Mouse (Mus musculus) cortical plate, adult 2 months (tissue): ENCODE data around the gene Tkt. TPM values are rescaled to one million over a fixed set of nuclear protein-coding genes. Genes with fewer than 3 reads are reported as not detected.

ENCODE experiments used
- H3K27ac ChIP-seq: fragments of 200-500 bp; 2 replicates; pipeline ENCODE4 v1.5.1; 2012; ENCODE audit warnings: low read length, control low read depth, inconsistent platforms; ENCODE audit not compliant: insufficient read depth
- H3K4me1 ChIP-seq: fragments of 200-500 bp; 2 replicates; pipeline ENCODE4 v1.6.1; 2011; ENCODE audit warnings: low read length; ENCODE audit not compliant: control insufficient read depth, insufficient read depth
- H3K4me3 ChIP-seq: fragments of 200-500 bp; 2 replicates; pipeline ENCODE4 v1.5.1; 2011; ENCODE audit warnings: mild to moderate bottlenecking, low read length, control low read depth; ENCODE audit not compliant: insufficient read depth
- CTCF ChIP-seq: fragments of 200-500 bp; IDR thresholded peaks from 2 replicates; pipeline ENCODE4 v1.5.1; 2011; ENCODE audit warnings: mild to moderate bottlenecking, control low read depth, low read length; ENCODE audit not compliant: insufficient read depth; ENCODE audit errors: extremely low read depth
- POLR2A ChIP-seq: fragments of 200-500 bp; IDR thresholded peaks from 2 replicates; pipeline ENCODE4 v1.6.1; 2011; ENCODE audit warnings: mild to moderate bottlenecking, low read length, control low read depth; ENCODE audit not compliant: insufficient read depth; ENCODE audit errors: extremely low read depth
- polyA plus RNA-seq: library from polyadenylated mRNA; depleted of rRNA; stranded (reverse); fragments of >200 nt; gene quantifications from 2 replicates; pipeline ENCODE4 v1.2.3, GENCODE M21; 2012; rRNA removed

The Tkt gene
- polyA plus RNA-seq: 154 and 158 TPM in 2 replicates

GRCm38 (mm10) chr14:30548131-30548720, at the start of gene Tkt:
Gene Tkt (plus strand): TSS chr14:30548359.
- Histone ChIP-seq H3K4me3 (peak within 1 kb of the TSS; percentile 87), H3K4me1 (peaks cover 13% of the 10 kb centered on the region), H3K27ac (peak within 1 kb of the TSS; percentile 93)
- TF ChIP-seq CTCF (no peak), POLR2A (peak; percentile 25; the same call in 1 of the 2 replicates)

GRCm38 (mm10) chr14:30504990-30505389, 43.2 kb upstream of the Tkt start:
- H3K27ac ChIP-seq: no peak overlapping the region
- H3K4me1 ChIP-seq: no peaks in the 10 kb centered on the region; the same call in 1 of the 2 replicates
- H3K4me3 ChIP-seq: no peak overlapping the region
- TF ChIP-seq POLR2A (no peak), CTCF (no peak)

GRCm38 (mm10) chr14:30510214-30510763, 37.9 kb upstream of the Tkt start:
- no peaks in the 10 kb centered on the region for H3K4me1 ChIP-seq
- H3K27ac ChIP-seq: no peak overlapping the region
- TF ChIP-seq POLR2A (no peak), CTCF (no peak)
- H3K4me3 ChIP-seq: no peak overlapping the region

- Histone ChIP-seq H3K27ac (no peak overlapping the region), H3K4me1 (no peaks in the 10 kb centered on the region), H3K4me3 (no peak overlapping the region)
- TF ChIP-seq POLR2A (no peak), CTCF (no peak)
These were observed 35.3 kb upstream of the Tkt start for GRCm38 (mm10) chr14:30512896-30513295.

- Histone ChIP-seq H3K27ac (no peak overlapping the region), H3K4me1 (no peaks in the 10 kb centered on the region), H3K4me3 (no peak overlapping the region)
- TF ChIP-seq POLR2A (no peak), CTCF (peak; percentile 64)
These were observed 32.0 kb upstream of the Tkt start for GRCm38 (mm10) chr14:30515931-30516723.

- no peak overlapping the region for H3K27ac ChIP-seq
- TF ChIP-seq POLR2A: no peak
- TF ChIP-seq CTCF: no peak
- H3K4me3 ChIP-seq: no peak overlapping the region
- H3K4me1 ChIP-seq: no peaks in the 10 kb centered on the region
These were observed 28.8 kb upstream of the Tkt start for GRCm38 (mm10) chr14:30519323-30519722.

- TF ChIP-seq POLR2A: no peak
- no peak for TF ChIP-seq CTCF
- H3K27ac ChIP-seq: peak overlapping the region; percentile 65; the same call in 1 of the 2 replicates
- no peak overlapping the region for H3K4me3 ChIP-seq
- H3K4me1 ChIP-seq: no peaks in the 10 kb centered on the region
These were observed 24.8 kb upstream of the Tkt start for GRCm38 (mm10) chr14:30523356-30523755.

GRCm38 (mm10) chr14:30528392-30528791, 19.8 kb upstream of the Tkt start:
- Histone ChIP-seq H3K27ac (no peak overlapping the region), H3K4me1 (no peaks in the 10 kb centered on the region; the same call in 1 of the 2 replicates), H3K4me3 (no peak overlapping the region)
- TF ChIP-seq POLR2A (no peak), CTCF (no peak)

- H3K4me3 ChIP-seq: no peak overlapping the region
- no peaks in the 10 kb centered on the region; the same call in 1 of the 2 replicates for H3K4me1 ChIP-seq
- H3K27ac ChIP-seq: no peak overlapping the region
- no peak for TF ChIP-seq POLR2A
- no peak for TF ChIP-seq CTCF
These were observed 19.2 kb upstream of the Tkt start for GRCm38 (mm10) chr14:30528961-30529360.

GRCm38 (mm10) chr14:30529454-30529853, 18.7 kb upstream of the Tkt start:
- no peak for TF ChIP-seq POLR2A
- TF ChIP-seq CTCF: no peak
- H3K27ac ChIP-seq: no peak overlapping the region
- H3K4me1 ChIP-seq: no peaks in the 10 kb centered on the region; the same call in 1 of the 2 replicates
- no peak overlapping the region for H3K4me3 ChIP-seq
